Mouse (Mus musculus) intestine, embryonic 15.5 days (tissue): ENCODE results near the gene Lamtor3. TPM values are rescaled to one million over a fixed set of nuclear protein-coding genes. Genes with fewer than 3 reads are reported as not detected.
"Not testable (repeated sequence)": the region's sequence is repeated elsewhere in the genome, so short reads cannot be mapped to it uniquely, and the experiment has no call there.

Source experiments
- ATAC-seq: fragments of 200-750 bp; cut with Nextera tagmentation; 2 replicates; pipeline ENCODE4 v1.8.0; 2017; ENCODE audit warnings: moderate TSS enrichment, moderate library complexity
- H3K27ac ChIP-seq: fragments of 300-500 bp; sonication (generic); 2 replicates; pipeline ENCODE4 v1.5.1; 2015; ENCODE audit warnings: mild to moderate bottlenecking, inconsistent platforms
- H3K27me3 ChIP-seq: fragments of 300-500 bp; sonication (generic); replicated peaks from 2 replicates; pipeline ENCODE4 v1.6.1; 2015; ENCODE audit warnings: inconsistent platforms
- H3K36me3 ChIP-seq: fragments of 300-500 bp; sonication (generic); 2 replicates; pipeline ENCODE4 v1.6.1; 2015; ENCODE audit warnings: inconsistent platforms
- H3K4me1 ChIP-seq: fragments of 300-500 bp; sonication (generic); replicated peaks from 2 replicates; pipeline ENCODE4 v1.6.1; 2015; ENCODE audit warnings: inconsistent platforms
- H3K4me2 ChIP-seq: fragments of 300-500 bp; sonication (generic); replicated peaks from 2 replicates; pipeline ENCODE4 v1.6.1; 2015; ENCODE audit warnings: mild to moderate bottlenecking, inconsistent platforms
- H3K4me3 ChIP-seq: fragments of 300-500 bp; sonication (generic); replicated peaks from 2 replicates; pipeline ENCODE4 v1.5.1; 2015; ENCODE audit warnings: inconsistent platforms
- H3K9ac ChIP-seq: fragments of 300-500 bp; sonication (generic); 2 replicates; pipeline ENCODE4 v1.6.1; 2015; ENCODE audit warnings: inconsistent platforms
- H3K9me3 ChIP-seq: fragments of 300-500 bp; sonication (generic); 2 replicates; pipeline ENCODE4 v1.6.1; 2016; ENCODE audit warnings: inconsistent platforms
- WGBS: fragments of 180-500 bp; shearing (Covaris S2); methylation state at CpG from one replicate; pipeline ENCODE4 v1.1.7; 2015; 5-methylcytosine and 5-hydroxymethylcytosine counted together
- polyA plus RNA-seq: library from polyadenylated mRNA; unstranded; fragments of >200 nt; fragmentation: Nextera tagmentation; extraction: Ambion mirVana; gene quantifications from 2 replicates; pipeline ENCODE4 v1.2.1, GENCODE M21; 2015

The Lamtor3 gene
- polyA plus RNA-seq, 1 experiment from 2014 or later = 139 TPM

- ATAC-seq = peak; percentile 92
- no peaks in the 10 kb centered on the region for H3K27me3 ChIP-seq
- H3K4me3 ChIP-seq = no peak overlapping the region
- peak overlapping the region; percentile 65 for H3K27ac ChIP-seq
- H3K4me2 ChIP-seq = no peak overlapping the region
- H3K9me3 ChIP-seq = no peaks in the 10 kb centered on the region
- H3K4me1 ChIP-seq = peaks cover 17% of the 10 kb centered on the region
- H3K36me3 ChIP-seq = no peaks in the 10 kb centered on the region
- H3K9ac ChIP-seq = no peak overlapping the region
- WGBS = 43% methylated on average over 4 of the region's 4 CpGs
Observed at GRCm38 (mm10) chr3:137952225-137952913, 34.1 kb downstream of the Lamtor3 start.

- no peaks in the 10 kb centered on the region for H3K36me3 ChIP-seq
- H3K27ac ChIP-seq = peak overlapping the region; percentile 34; the same call in 1 of the 2 replicates
- peaks cover 17% of the 10 kb centered on the region for H3K4me1 ChIP-seq
- H3K4me2 ChIP-seq = no peak overlapping the region
- WGBS = 64% methylated on average over 14 of the region's 14 CpGs
- H3K9ac ChIP-seq = no peak overlapping the region
- ATAC-seq = peak; percentile 54
- no peaks in the 10 kb centered on the region for H3K9me3 ChIP-seq
- H3K4me3 ChIP-seq = no peak overlapping the region
- no peaks in the 10 kb centered on the region for H3K27me3 ChIP-seq
Observed at GRCm38 (mm10) chr3:137952914-137953880, 34.9 kb downstream of the Lamtor3 start.

- no peaks in the 10 kb centered on the region for H3K9me3 ChIP-seq
- H3K36me3 ChIP-seq = no peaks in the 10 kb centered on the region
- 70% methylated on average over 23 of the region's 23 CpGs for WGBS
- no peak for ATAC-seq
- no peak overlapping the region for H3K4me3 ChIP-seq
- no peak overlapping the region for H3K27ac ChIP-seq
- H3K4me2 ChIP-seq = no peak overlapping the region
- H3K27me3 ChIP-seq = no peaks in the 10 kb centered on the region
- H3K9ac ChIP-seq = no peak overlapping the region
- peaks cover 17% of the 10 kb centered on the region for H3K4me1 ChIP-seq
Observed at GRCm38 (mm10) chr3:137954256-137954916, 36.1 kb downstream of the Lamtor3 start.

- no peak; the same call in 1 of the 2 replicates for ATAC-seq
- no peaks in the 10 kb centered on the region for H3K27me3 ChIP-seq
- H3K9me3 ChIP-seq = no peaks in the 10 kb centered on the region
- no peaks in the 10 kb centered on the region for H3K36me3 ChIP-seq
- no peak overlapping the region for H3K27ac ChIP-seq
- H3K4me1 ChIP-seq = peaks cover 17% of the 10 kb centered on the region
- H3K9ac ChIP-seq = no peak overlapping the region
- WGBS = 18% methylated on average over 16 of the region's 16 CpGs
- H3K4me2 ChIP-seq = peak overlapping the region; percentile 37
- H3K4me3 ChIP-seq = no peak overlapping the region
Observed at GRCm38 (mm10) chr3:137955560-137956081, 37.3 kb downstream of the Lamtor3 start.

GRCm38 (mm10) chr3:137957864-137958263, 39.6 kb downstream of the Lamtor3 start:
- Histone ChIP-seq H3K36me3 (no peaks in the 10 kb centered on the region), H3K4me1 (peaks cover 7% of the 10 kb centered on the region; the same call in 1 of the 2 replicates), H3K4me3 (no peak overlapping the region), H3K27me3 (no peaks in the 10 kb centered on the region), H3K27ac (no peak overlapping the region), H3K4me2 (no peak overlapping the region), H3K9ac (no peak overlapping the region), H3K9me3 (no peaks in the 10 kb centered on the region)
- no peak for ATAC-seq
- WGBS = 89% methylated on average over 9 of the region's 9 CpGs

- WGBS = 94% methylated on average over 4 of the region's 4 CpGs
- no peaks in the 10 kb centered on the region for H3K9me3 ChIP-seq
- no peaks in the 10 kb centered on the region for H3K27me3 ChIP-seq
- H3K4me1 ChIP-seq = 0 out of 2 replicates have a peak, but pooled peaks cover 6% of the 10 kb centered on the region
- no peak overlapping the region for H3K4me3 ChIP-seq
- no peak overlapping the region for H3K27ac ChIP-seq
- H3K36me3 ChIP-seq = no peaks in the 10 kb centered on the region
- ATAC-seq = no peak
- no peak overlapping the region for H3K4me2 ChIP-seq
- no peak overlapping the region for H3K9ac ChIP-seq
Observed at GRCm38 (mm10) chr3:137958352-137958751, 40.0 kb downstream of the Lamtor3 start.

GRCm38 (mm10) chr3:137959456-137959855, 41.1 kb downstream of the Lamtor3 start:
- no peak overlapping the region for H3K4me3 ChIP-seq
- 0 out of 2 replicates have a peak, but pooled peaks cover 4% of the 10 kb centered on the region for H3K4me1 ChIP-seq
- no peaks in the 10 kb centered on the region for H3K27me3 ChIP-seq
- ATAC-seq = no peak
- no peak overlapping the region for H3K9ac ChIP-seq
- no peaks in the 10 kb centered on the region for H3K36me3 ChIP-seq
- H3K9me3 ChIP-seq = no peaks in the 10 kb centered on the region
- 79% methylated on average over 4 of the region's 4 CpGs for WGBS
- H3K4me2 ChIP-seq = no peak overlapping the region
- H3K27ac ChIP-seq = no peak overlapping the region

GRCm38 (mm10) chr3:137961736-137962385, 43.6 kb downstream of the Lamtor3 start:
- Histone ChIP-seq H3K9ac (no peak overlapping the region), H3K27ac (no peak overlapping the region), H3K36me3 (no peaks in the 10 kb centered on the region), H3K4me3 (no peak overlapping the region), H3K9me3 (no peaks in the 10 kb centered on the region), H3K4me1 (no peaks in the 10 kb centered on the region), H3K4me2 (no peak overlapping the region), H3K27me3 (no peaks in the 10 kb centered on the region)
- WGBS = 63% methylated on average over 8 of the region's 8 CpGs
- ATAC-seq = peak; percentile 51; the same call in 1 of the 2 replicates

- ATAC-seq = no peak
- 74% methylated on average over 8 of the region's 8 CpGs for WGBS
- no peaks in the 10 kb centered on the region for H3K9me3 ChIP-seq
- H3K4me1 ChIP-seq = no peaks in the 10 kb centered on the region
- no peak overlapping the region for H3K4me2 ChIP-seq
- H3K36me3 ChIP-seq = no peaks in the 10 kb centered on the region
- H3K4me3 ChIP-seq = no peak overlapping the region
- H3K27me3 ChIP-seq = no peaks in the 10 kb centered on the region
- no peak overlapping the region for H3K9ac ChIP-seq
- H3K27ac ChIP-seq = no peak overlapping the region
Observed at GRCm38 (mm10) chr3:137963508-137963907, 45.2 kb downstream of the Lamtor3 start.

GRCm38 (mm10) chr3:137964014-137964413, 45.7 kb downstream of the Lamtor3 start:
- 55% methylated on average over 1 of the region's 1 CpGs for WGBS
- not testable (repeated sequence) for H3K4me2 ChIP-seq, H3K9ac ChIP-seq, H3K4me1 ChIP-seq, H3K36me3 ChIP-seq, ATAC-seq, H3K9me3 ChIP-seq, H3K27ac ChIP-seq, H3K4me3 ChIP-seq, H3K27me3 ChIP-seq

- ATAC-seq = peak; percentile 18; the same call in 1 of the 2 replicates
- H3K27ac ChIP-seq = peak overlapping the region; percentile 33; the same call in 1 of the 2 replicates
- WGBS = 85% methylated on average over 14 of the region's 14 CpGs
Observed at GRCm38 (mm10) chr3:137968105-137968819, 50.0 kb downstream of the Lamtor3 start.

More at GRCm38 (mm10) chr3:137968105-137968819, 50.0 kb downstream of the Lamtor3 start:
- Histone ChIP-seq H3K9me3 (no peaks in the 10 kb centered on the region), H3K4me1 (no peaks in the 10 kb centered on the region; the same call in 1 of the 2 replicates), H3K36me3 (no peaks in the 10 kb centered on the region), H3K4me2 (0 out of 2 replicates have a peak overlapping the region, but pooled peaks have one; percentile 14), H3K4me3 (no peak overlapping the region), H3K9ac (no peak overlapping the region), H3K27me3 (no peaks in the 10 kb centered on the region)
